Mouse (Mus musculus): Measurements from ENCODE around the gene Kctd19.

GRCm38 (mm10) chr8:105453296-105453695 lies 40.0 kb upstream of the Kctd19 start:
- no peak for TF ChIP-seq POLR2A (IDR thresholded peaks at IDR 0.05; ENCODE audit: borderline replicate concordance, extremely low read depth, low read depth, low read length)
- TF ChIP-seq CTCF (IDR thresholded peaks at IDR 0.05; ENCODE audit: insufficient read depth, low read length), result no peak

All from lung, adult 2 months (tissue).